Mouse (Mus musculus) effector memory CD4-positive, alpha-beta T cell, adult 5 months (primary cell): Measurements from ENCODE around the gene Tmem182. TPM values are rescaled to one million over a fixed set of nuclear protein-coding genes. Genes with fewer than 3 reads are reported as not detected.

Experiments
- polyA plus RNA-seq: library from polyadenylated mRNA; unstranded; fragments of 100-300 nt; shearing (Covaris generic); gene quantifications from one replicate; pipeline ENCODE4 v1.2.1, GENCODE M21; 2017

Gene Tmem182
- not detected for polyA plus RNA-seq

GRCm38 (mm10) chr1:40805351-40805750, at the start of gene Tmem182:
Gene Tmem182 (plus strand): TSS chr1:40805601.

GRCm38 (mm10) chr1:40790324-40791141, 14.9 kb upstream of the Tmem182 start, which contains the start of gene Mfsd9:
Gene Mfsd9 (minus strand): TSS chr1:40790687.

Other genes with a start within 250 kb of the Tmem182 start
- gene Slc9a4, start 225.5 kb upstream of the Tmem182 start, polyA plus RNA-seq: not detected
- not detected for gene Slc9a2, start 125.0 kb upstream of the Tmem182 start, polyA plus RNA-seq
- 0.27 TPM for gene Mfsd9, start 14.9 kb upstream of the Tmem182 start, polyA plus RNA-seq